Mouse (Mus musculus): ENCODE data around the gene Dusp23.

GRCm38 (mm10) chr1:172618141-172618540 lies 14.6 kb downstream of the Dusp23 start:
- TF ChIP-seq HCFC1 (IDR thresholded peaks at IDR 0.05; ENCODE audit: borderline replicate concordance, insufficient read depth, low read length) = no peak
- TF ChIP-seq ZC3H11A (IDR thresholded peaks at IDR 0.05; ENCODE audit: borderline replicate concordance, low read depth, low read length) = no peak
- no peak for TF ChIP-seq MAFK (IDR thresholded peaks at IDR 0.05; ENCODE audit: insufficient read depth, low read depth, low read length)
- TF ChIP-seq ZNF384 (IDR thresholded peaks at IDR 0.05; ENCODE audit: low read depth, low read length) = no peak

Data from ES-E14 (cell line).